ENCODE assay signal across 27 mouse cellular contexts in genomic region chr11:94113795-94114194, GRCm38 (mm10).
DNase-seq lines count a peak whose midpoint lies in the region; ATAC-seq lines count a peak whose summit lies in the region.
"Had no signal": no experiment of that assay in that cellular context is flagged by ENCODE, and none has a peak within 500 bp of the region (broad histone marks: within the 10 kb centered on the region; RNA-seq: fewer than 3 reads in every experiment).

No protein-coding gene starts in this region.

- peaks cover 9% of the 10 kb centered on the region for H3K4me1 ChIP-seq in liver, embryonic 15.5 days (replicated peaks)
- H3K4me1 ChIP-seq in midbrain, embryonic 15.5 days: no peaks in the 10 kb centered on the region
- H3K4me1 ChIP-seq in forebrain, embryonic 15.5 days: no peaks in the 10 kb centered on the region
- H3K4me1 ChIP-seq: midbrain, embryonic 13.5 days; neural tube, embryonic 12.5 days; stomach, embryonic 15.5 days had no signal

- H3K9me3 ChIP-seq in liver, embryonic 15.5 days (replicated peaks): no peaks in the 10 kb centered on the region
- H3K9me3 ChIP-seq in midbrain, embryonic 15.5 days: no peaks in the 10 kb centered on the region
- no peaks in the 10 kb centered on the region for H3K9me3 ChIP-seq in forebrain, embryonic 15.5 days
- H3K9me3 ChIP-seq: embryonic facial prominence, embryonic 13.5 days; G1E; heart, embryonic 10.5 days; midbrain, embryonic 13.5 days; neural tube, embryonic 12.5 days; stomach, embryonic 15.5 days had no signal

- peaks cover 45% of the 10 kb centered on the region for H3K36me3 ChIP-seq in liver, embryonic 15.5 days (replicated peaks)
- peaks cover 51% of the 10 kb centered on the region for H3K36me3 ChIP-seq in midbrain, embryonic 15.5 days (replicated peaks)
- H3K36me3 ChIP-seq in forebrain, embryonic 15.5 days: peaks cover 75% of the 10 kb centered on the region

- no peak overlapping the region for H3K4me3 ChIP-seq in liver, embryonic 15.5 days (replicated peaks)
- H3K4me3 ChIP-seq in midbrain, embryonic 15.5 days: no peak overlapping the region
- no peak overlapping the region for H3K4me3 ChIP-seq in forebrain, embryonic 15.5 days
- H3K4me3 ChIP-seq: embryonic facial prominence, embryonic 13.5 days; heart, embryonic 10.5 days; midbrain, embryonic 13.5 days; neural tube, embryonic 12.5 days; stomach, embryonic 15.5 days had no signal

- 0 out of 2 replicates have a peak overlapping the region, but pooled peaks have one; percentile 8 for H3K4me2 ChIP-seq in liver, embryonic 15.5 days
- no peak overlapping the region for H3K4me2 ChIP-seq in midbrain, embryonic 15.5 days
- no peak overlapping the region for H3K4me2 ChIP-seq in forebrain, embryonic 15.5 days (replicated peaks)
- H3K4me2 ChIP-seq: embryonic facial prominence, embryonic 13.5 days; midbrain, embryonic 13.5 days; neural tube, embryonic 12.5 days; stomach, embryonic 15.5 days had no signal

- H3K27me3 ChIP-seq in liver, embryonic 15.5 days: no peaks in the 10 kb centered on the region
- H3K27me3 ChIP-seq in midbrain, embryonic 15.5 days (replicated peaks): no peaks in the 10 kb centered on the region
- H3K27me3 ChIP-seq in forebrain, embryonic 15.5 days: no peaks in the 10 kb centered on the region
- H3K27me3 ChIP-seq: embryonic facial prominence, embryonic 13.5 days; midbrain, embryonic 13.5 days; neural tube, embryonic 12.5 days; stomach, embryonic 15.5 days had no signal

- peak overlapping the region; percentile 19; the same call in 1 of the 2 replicates for H3K27ac ChIP-seq in liver, embryonic 15.5 days (replicated peaks)
- H3K27ac ChIP-seq in midbrain, embryonic 15.5 days: no peak overlapping the region
- no peak overlapping the region for H3K27ac ChIP-seq in forebrain, embryonic 15.5 days (replicated peaks)
- H3K27ac ChIP-seq: embryonic facial prominence, embryonic 13.5 days; midbrain, embryonic 13.5 days; neural tube, embryonic 12.5 days; stomach, embryonic 15.5 days had no signal

- no peak overlapping the region for H3K9ac ChIP-seq in liver, embryonic 15.5 days
- no peak overlapping the region for H3K9ac ChIP-seq in midbrain, embryonic 15.5 days
- no peak overlapping the region for H3K9ac ChIP-seq in forebrain, embryonic 15.5 days (replicated peaks)
- H3K9ac ChIP-seq: embryonic facial prominence, embryonic 13.5 days; midbrain, embryonic 13.5 days; neural tube, embryonic 12.5 days; stomach, embryonic 15.5 days had no signal

- DNase-seq in CD4-positive, CD25-positive, alpha-beta regulatory T cell, adult 2 months (ENCODE audit: low read depth, low spot score): peak; percentile 39
- DNase-seq in T-cell, adult 2 months (ENCODE audit: low spot score): no peak
- no peak for DNase-seq in spleen, postnatal 4 days (ENCODE audit: low spot score in 2 of 2)
- DNase-seq: adrenal gland, postnatal 25 days; cerebellum, adult 11 months; cerebellum, postnatal 25 days; embryo, embryonic 11 days; gastrocnemius, postnatal 10 days; heart, postnatal 10 days; kidney, adult 18-20 months; lung, adult 18-20 months; lung, postnatal 10 days; retina, postnatal 1 day; right cerebral cortex, postnatal 25 days; thymus, postnatal 36 days had no signal

- ATAC-seq in activated CD4-positive, CD25-positive, alpha-beta regulatory T cell, adult 4 months: peak; percentile 73
- ATAC-seq in inflammation-experienced regulatory T-cells, adult 6 months: peak; percentile 69
- ATAC-seq in liver, embryonic 15.5 days (ENCODE audit: insufficient read depth): peak; percentile 76
- no peak for ATAC-seq in midbrain, embryonic 15.5 days (replicated peaks)
- ATAC-seq in forebrain, embryonic 15.5 days (replicated peaks): no peak
- ATAC-seq: forebrain, embryonic 16.5 days; midbrain, embryonic 13.5 days had no signal

- 9% methylated on average over 2 of the region's 2 CpGs for WGBS in liver, embryonic 15.5 days (ENCODE audit: insufficient replicate concordance)
- 86% methylated on average over 2 of the region's 2 CpGs for WGBS in midbrain, embryonic 15.5 days
- WGBS in forebrain, embryonic 15.5 days: 93% methylated on average over 2 of the region's 2 CpGs

Comparison
In these comparisons a context has a peak if more than half of its experiments do, and no peak if none do; other contexts are left out.
1. ATAC-seq: peak in activated CD4-positive, CD25-positive, alpha-beta regulatory T cell, adult 4 months (single experiment), inflammation-experienced regulatory T-cells, adult 6 months (single experiment) and liver, embryonic 15.5 days (single experiment); none in midbrain, embryonic 15.5 days (single experiment) and forebrain, embryonic 15.5 days (single experiment).